Comparison of ENCODE assay signal across 10 mouse cellular contexts in the genomic region with DNA sequence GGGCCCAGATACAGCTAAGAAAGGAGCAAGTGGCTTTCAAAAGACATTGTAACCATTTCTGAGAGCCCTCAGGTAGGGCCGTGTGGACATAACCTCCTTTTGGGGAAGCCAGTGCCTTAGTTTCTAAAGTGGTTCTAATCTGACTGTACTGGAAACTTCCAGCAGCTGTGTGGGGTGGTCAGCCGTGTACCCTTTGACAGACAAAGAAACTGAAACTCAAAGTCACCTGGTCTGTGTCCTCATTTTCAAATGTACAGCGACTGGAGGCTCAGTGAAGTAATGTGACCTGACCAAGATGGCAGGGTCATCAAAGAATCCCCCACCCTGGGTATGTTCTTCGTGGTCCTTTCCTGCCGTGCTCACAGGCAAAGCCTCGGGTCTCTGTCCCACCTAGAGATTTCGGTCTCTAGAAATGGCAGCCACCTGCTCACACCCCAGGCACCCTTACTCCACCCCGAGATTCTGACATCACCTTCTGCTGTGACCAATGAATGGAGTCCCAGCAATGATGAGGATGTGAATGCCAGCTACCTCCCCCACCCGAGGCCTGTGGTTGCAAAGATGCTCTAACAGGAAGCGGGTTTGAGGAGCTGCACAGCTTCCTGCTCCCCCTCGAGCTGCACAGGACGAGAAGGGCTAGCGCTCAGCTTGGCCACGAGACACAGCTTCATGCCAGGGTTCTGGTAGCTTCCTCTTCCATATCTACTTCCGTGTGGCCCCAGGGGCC. TPM values are rescaled to one million over a fixed set of nuclear protein-coding genes. Genes with fewer than 3 reads are reported as not detected.
A peak's percentile ranks its signal among the peaks of the same experiment; 100 is the strongest.
DNase-seq lines count a peak whose midpoint lies in the region; ATAC-seq lines count a peak whose summit lies in the region.
"Had no signal": no experiment of that assay in that cellular context is flagged by ENCODE, and none has a peak within 500 bp of the region (broad histone marks: within the 10 kb centered on the region; RNA-seq: fewer than 3 reads in every experiment).

A gene (plus strand): TSS at position 579 of the 727 bp plus-strand sequence.

- 0 out of 2 replicates have a peak within 1 kb of the TSS, but pooled peaks have one; percentile 12 for H3K4me3 ChIP-seq in lung, embryonic 15.5 days
- no peak within 1 kb of the TSS for H3K4me3 ChIP-seq in midbrain, embryonic 13.5 days (replicated peaks)
- H3K4me3 ChIP-seq: hindbrain, embryonic 15.5 days had no signal

- H3K36me3 ChIP-seq in lung, embryonic 15.5 days, result no peaks in the 10 kb centered on the region
- H3K36me3 ChIP-seq in splenic B cell, adult 2 months (ENCODE audit: control insufficient read depth, insufficient read depth, low read length, poor library complexity, severe bottlenecking), result peaks cover 6% of the 10 kb centered on the region
- no peaks in the 10 kb centered on the region for H3K36me3 ChIP-seq in midbrain, embryonic 13.5 days
- H3K36me3 ChIP-seq: hindbrain, embryonic 15.5 days had no signal

- DNase-seq in gastrocnemius, adult 18-20 months (ENCODE audit: low spot score), result peak; percentile 18
- DNase-seq in gastrocnemius, postnatal 10 days, result no peak
- DNase-seq in CD4-positive, CD25-positive, alpha-beta regulatory T cell, adult 2 months (ENCODE audit: low read depth, low spot score), result peak; percentile 96
- peak; percentile 59 for DNase-seq in heart, adult 8-10 months (ENCODE audit: low spot score)
- peak; percentile 97 for DNase-seq in splenic B cell, adult 2 months (ENCODE audit: low read depth, low spot score)
- no peak for DNase-seq in embryo, embryonic 10 days (ENCODE audit: low spot score)

- 0 out of 2 replicates have a peak, but pooled peaks have one; percentile 11 for ATAC-seq in lung, embryonic 15.5 days (ENCODE audit: borderline replicate concordance, extremely low read depth, low FRiP score, low TSS enrichment)
- no peak for ATAC-seq in midbrain, embryonic 13.5 days
- ATAC-seq: Patski had no signal

- H3K4me1 ChIP-seq in lung, embryonic 15.5 days, result no peaks in the 10 kb centered on the region
- no peaks in the 10 kb centered on the region for H3K4me1 ChIP-seq in midbrain, embryonic 13.5 days (replicated peaks)
- H3K4me1 ChIP-seq: hindbrain, embryonic 15.5 days had no signal

- WGBS in lung, embryonic 15.5 days, result 72% methylated on average over 15 of the region's 15 CpGs
- 87% methylated on average over 15 of the region's 15 CpGs for WGBS in midbrain, embryonic 13.5 days

- H3K27ac ChIP-seq in lung, embryonic 15.5 days, result no peak within 1 kb of the TSS; the same call in 1 of the 2 replicates
- no peak within 1 kb of the TSS for H3K27ac ChIP-seq in midbrain, embryonic 13.5 days
- H3K27ac ChIP-seq: hindbrain, embryonic 15.5 days had no signal

- no peaks in the 10 kb centered on the region for H3K9me3 ChIP-seq in lung, embryonic 15.5 days
- no peaks in the 10 kb centered on the region for H3K9me3 ChIP-seq in midbrain, embryonic 13.5 days
- H3K9me3 ChIP-seq: hindbrain, embryonic 15.5 days had no signal

- H3K27me3 ChIP-seq in lung, embryonic 15.5 days, result no peaks in the 10 kb centered on the region
- H3K27me3 ChIP-seq in splenic B cell, adult 2 months (ENCODE audit: control insufficient read depth, insufficient read depth, low read length, poor library complexity, severe bottlenecking), result no peaks in the 10 kb centered on the region
- H3K27me3 ChIP-seq in midbrain, embryonic 13.5 days, result peaks cover 5% of the 10 kb centered on the region; the same call in 1 of the 2 replicates
- H3K27me3 ChIP-seq: hindbrain, embryonic 15.5 days; Patski had no signal

- H3K4me2 ChIP-seq in lung, embryonic 15.5 days, result no peak within 1 kb of the TSS
- H3K4me2 ChIP-seq in midbrain, embryonic 13.5 days (replicated peaks), result no peak within 1 kb of the TSS
- H3K4me2 ChIP-seq: hindbrain, embryonic 15.5 days had no signal

- no peak within 1 kb of the TSS for H3K9ac ChIP-seq in lung, embryonic 15.5 days
- H3K9ac ChIP-seq in midbrain, embryonic 13.5 days (replicated peaks), result no peak within 1 kb of the TSS
- H3K9ac ChIP-seq: hindbrain, embryonic 15.5 days had no signal

RNA-seq across cellular contexts. Expression of the gene that starts here (rescaled TPM):
- under 1 TPM; 0.53 to 0.90 TPM for total RNA-seq in gastrocnemius, adult 18-20 months (2021)
- 1 to 10 TPM; 1.7 to 2.3 TPM for total RNA-seq in gastrocnemius, postnatal 10 days (2021)
- total RNA-seq in heart, adult 8-10 months (2022), result 1 to 10 TPM; 1.7 to 3.0 (median 2.0) TPM
- 2.2 and 3.4 TPM in 2 replicates for polyA plus RNA-seq in lung, embryonic 15.5 days (2015; fragmentation: Nextera tagmentation; extraction: Ambion mirVana)
- polyA plus RNA-seq in midbrain, embryonic 13.5 days (2015; fragmentation: Nextera tagmentation; extraction: Ambion mirVana), result 0.63 TPM in 2 replicates
- polyA plus RNA-seq: Patski had no signal

Comparison
In these comparisons a context has a peak if more than half of its experiments do, and no peak if none do; other contexts are left out.
1. Peak in DNase-seq in gastrocnemius, adult 18-20 months; RNA of the gene not detected or under 1 TPM.
2. DNase-seq: peak in CD4-positive, CD25-positive, alpha-beta regulatory T cell, adult 2 months (single experiment), heart, adult 8-10 months (single experiment) and splenic B cell, adult 2 months (single experiment); none in gastrocnemius, postnatal 10 days (single experiment) and embryo, embryonic 10 days (single experiment).